Mouse (Mus musculus): ENCODE results near the gene Tubgcp6. TPM values are rescaled to one million over a fixed set of nuclear protein-coding genes. Genes with fewer than 3 reads are reported as not detected.

Gene Tubgcp6
- polyA plus RNA-seq, 1 experiment from 2014 or later, result 19.8 TPM

DNA sequence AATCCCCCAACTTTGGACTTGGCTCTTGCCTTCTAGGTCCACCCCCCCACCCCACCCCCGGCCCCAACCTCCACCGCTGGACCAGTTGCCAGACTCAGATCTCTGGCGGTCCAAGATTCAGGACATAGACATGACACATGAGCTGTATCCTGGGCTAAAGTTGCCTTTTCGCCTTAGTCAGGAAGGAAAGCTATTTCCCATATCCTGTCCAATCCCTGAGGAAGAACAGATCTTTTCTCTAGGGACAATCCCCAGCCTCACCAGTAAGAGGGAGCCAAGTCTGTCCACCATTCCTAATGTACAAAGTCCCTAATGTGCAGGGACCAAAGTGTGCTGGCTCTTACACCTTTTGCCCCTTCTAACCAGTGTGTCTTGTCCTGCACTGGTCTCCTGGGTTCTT, 19.0 kb upstream of the Tubgcp6 start:
- 49% methylated on average over 4 of the region's 4 CpGs for WGBS
- H3K4me2 ChIP-seq, result 0 out of 2 replicates have a peak overlapping the region, but pooled peaks have one; percentile 88

DNA sequence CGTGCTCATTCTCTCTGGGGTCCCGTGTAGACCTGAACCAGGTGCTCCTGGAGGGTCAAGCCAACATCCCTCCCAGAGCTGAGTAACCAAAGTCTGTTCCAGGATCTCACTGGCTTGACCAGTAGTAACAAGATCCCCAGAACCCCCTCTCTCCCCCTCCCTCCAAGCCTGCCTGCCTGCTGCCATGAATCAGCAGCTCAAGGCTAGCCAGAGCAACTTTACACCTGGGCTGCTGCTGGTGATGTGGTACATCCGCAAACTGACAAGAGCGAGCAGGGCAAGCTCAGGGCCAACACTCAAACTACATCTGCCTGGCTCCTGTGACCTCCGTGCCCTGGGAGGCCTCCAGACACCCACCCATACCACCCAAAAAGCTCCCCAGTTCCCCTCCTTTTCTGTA, 18.5 kb upstream of the Tubgcp6 start:
- H3K4me3 ChIP-seq (ENCODE audit: low read depth, low read length), result no peak overlapping the region
- DNase-seq (no peak), ATAC-seq (ENCODE audit: insufficient read depth) (no peak)
- peak overlapping the region; percentile 88; the same call in 1 of the 2 replicates for H3K4me2 ChIP-seq
- H3K9me3 ChIP-seq (ENCODE audit: low read depth, low read length), result no peaks in the 10 kb centered on the region
- WGBS, result 10% methylated on average over 5 of the region's 5 CpGs
- H3K27me3 ChIP-seq (ENCODE audit: insufficient read depth, low read length), result peaks cover 54% of the 10 kb centered on the region
- H3K27ac ChIP-seq (ENCODE audit: low read depth), result no peak overlapping the region
- no peak overlapping the region for H3K9ac ChIP-seq
- H3K36me3 ChIP-seq (ENCODE audit: insufficient read depth), result no peaks in the 10 kb centered on the region
- H3K4me1 ChIP-seq (ENCODE audit: insufficient read depth), result peaks cover 2% of the 10 kb centered on the region
- no peak for TF ChIP-seq CTCF (IDR thresholded peaks at IDR 0.05; ENCODE audit: low read depth)

More for the DNA sequence above, 19.0 kb upstream of the Tubgcp6 start:
- Histone ChIP-seq H3K4me1 (ENCODE audit: insufficient read depth) (peaks cover 2% of the 10 kb centered on the region), H3K9ac (no peak overlapping the region), H3K36me3 (ENCODE audit: insufficient read depth) (no peaks in the 10 kb centered on the region), H3K9me3 (ENCODE audit: low read depth, low read length) (no peaks in the 10 kb centered on the region), H3K27ac (ENCODE audit: low read depth) (no peak overlapping the region), H3K27me3 (ENCODE audit: insufficient read depth, low read length) (peaks cover 59% of the 10 kb centered on the region), H3K4me3 (ENCODE audit: low read depth, low read length) (no peak overlapping the region)
- DNase-seq (peak; percentile 24), ATAC-seq (ENCODE audit: insufficient read depth) (no peak)
- no peak for TF ChIP-seq CTCF (IDR thresholded peaks at IDR 0.05; ENCODE audit: low read depth)

- Histone ChIP-seq H3K4me1 (ENCODE audit: insufficient read depth) (0 out of 2 replicates have a peak, but pooled peaks cover 2% of the 10 kb centered on the region), H3K4me2 (peak within 1 kb of the TSS; percentile 88), H3K27me3 (ENCODE audit: insufficient read depth, low read length) (peaks cover 47% of the 10 kb centered on the region), H3K27ac (ENCODE audit: low read depth) (no peak within 1 kb of the TSS), H3K9ac (peak within 1 kb of the TSS; percentile 58), H3K4me3 (ENCODE audit: low read depth, low read length) (peak within 1 kb of the TSS; percentile 53), H3K36me3 (ENCODE audit: insufficient read depth) (no peaks in the 10 kb centered on the region), H3K9me3 (ENCODE audit: low read depth, low read length) (no peaks in the 10 kb centered on the region)
- DNase-seq (peak; percentile 49), ATAC-seq (ENCODE audit: insufficient read depth) (peak; percentile 67)
- no peak for TF ChIP-seq CTCF (IDR thresholded peaks at IDR 0.05; ENCODE audit: low read depth)
- 2% methylated on average over 21 of the region's 21 CpGs for WGBS
These were observed 17.8 kb upstream of the Tubgcp6 start, which contains the start of gene Mapk12 for GRCm38 (mm10) chr15:89140659-89141252. Gene Mapk12, minus strand, starts transcription at chr15:89140703.

GRCm38 (mm10) chr15:89140048-89140658, 17.2 kb upstream of the Tubgcp6 start:
- H3K27me3 ChIP-seq (ENCODE audit: insufficient read depth, low read length), result peaks cover 41% of the 10 kb centered on the region
- H3K27ac ChIP-seq (ENCODE audit: low read depth), result no peak overlapping the region
- TF ChIP-seq CTCF (IDR thresholded peaks at IDR 0.05; ENCODE audit: low read depth), result no peak
- ATAC-seq (ENCODE audit: insufficient read depth), result peak; percentile 45
- H3K4me1 ChIP-seq (ENCODE audit: insufficient read depth), result 0 out of 2 replicates have a peak, but pooled peaks cover 2% of the 10 kb centered on the region
- no peaks in the 10 kb centered on the region for H3K36me3 ChIP-seq (ENCODE audit: insufficient read depth)
- peak overlapping the region; percentile 88 for H3K4me2 ChIP-seq
- peak; percentile 65 for DNase-seq
- peak overlapping the region; percentile 53 for H3K4me3 ChIP-seq (ENCODE audit: low read depth, low read length)
- no peaks in the 10 kb centered on the region for H3K9me3 ChIP-seq (ENCODE audit: low read depth, low read length)
- WGBS, result under 1% methylated on average over 52 of the region's 53 CpGs
- H3K9ac ChIP-seq, result peak overlapping the region; percentile 58

- H3K4me1 ChIP-seq (ENCODE audit: insufficient read depth), result 0 out of 2 replicates have a peak, but pooled peaks cover 2% of the 10 kb centered on the region
- H3K27ac ChIP-seq (ENCODE audit: low read depth), result no peak overlapping the region
- H3K9ac ChIP-seq, result no peak overlapping the region
- H3K36me3 ChIP-seq (ENCODE audit: insufficient read depth), result no peaks in the 10 kb centered on the region
- DNase-seq, result no peak
- TF ChIP-seq CTCF (IDR thresholded peaks at IDR 0.05; ENCODE audit: low read depth), result no peak
- WGBS, result 87% methylated on average over 6 of the region's 6 CpGs
- ATAC-seq (ENCODE audit: insufficient read depth), result no peak
- H3K4me2 ChIP-seq, result no peak overlapping the region
- H3K9me3 ChIP-seq (ENCODE audit: low read depth, low read length), result no peaks in the 10 kb centered on the region
- peaks cover 37% of the 10 kb centered on the region for H3K27me3 ChIP-seq (ENCODE audit: insufficient read depth, low read length)
- no peak overlapping the region for H3K4me3 ChIP-seq (ENCODE audit: low read depth, low read length)
These were observed 15.6 kb upstream of the Tubgcp6 start for GRCm38 (mm10) chr15:89138531-89138930.

DNA sequence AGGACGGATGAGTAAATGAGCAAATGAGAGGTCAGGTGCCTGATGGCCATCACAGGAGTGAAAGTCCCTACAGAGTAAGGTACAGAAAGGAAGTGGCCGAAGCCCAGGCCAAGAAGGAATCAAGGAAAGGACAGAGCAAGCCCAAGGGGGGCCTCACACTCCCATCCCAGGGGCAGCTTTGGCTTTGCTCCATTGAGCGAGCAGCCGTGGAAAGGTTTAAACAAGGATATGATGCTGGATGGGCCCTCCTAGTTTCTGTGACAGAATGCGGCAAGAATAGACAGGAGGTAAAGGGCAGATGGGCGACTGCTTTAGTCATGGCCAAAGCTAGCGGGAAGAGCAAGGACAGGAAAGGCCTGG, 15.1 kb upstream of the Tubgcp6 start:
- Histone ChIP-seq H3K9ac (no peak overlapping the region), H3K4me2 (no peak overlapping the region), H3K27me3 (ENCODE audit: insufficient read depth, low read length) (peaks cover 37% of the 10 kb centered on the region), H3K36me3 (ENCODE audit: insufficient read depth) (no peaks in the 10 kb centered on the region), H3K4me3 (ENCODE audit: low read depth, low read length) (no peak overlapping the region), H3K4me1 (ENCODE audit: insufficient read depth) (0 out of 2 replicates have a peak, but pooled peaks cover 2% of the 10 kb centered on the region), H3K9me3 (ENCODE audit: low read depth, low read length) (no peaks in the 10 kb centered on the region), H3K27ac (ENCODE audit: low read depth) (no peak overlapping the region)
- no peak for TF ChIP-seq CTCF (IDR thresholded peaks at IDR 0.05; ENCODE audit: low read depth)
- WGBS, result 78% methylated on average over 7 of the region's 7 CpGs
- DNase-seq, result no peak
- no peak for ATAC-seq (ENCODE audit: insufficient read depth)

- ATAC-seq (ENCODE audit: insufficient read depth) (no peak), DNase-seq (no peak)
- Histone ChIP-seq H3K9ac (no peak overlapping the region), H3K27ac (ENCODE audit: low read depth) (no peak overlapping the region), H3K9me3 (ENCODE audit: low read depth, low read length) (no peaks in the 10 kb centered on the region), H3K27me3 (ENCODE audit: insufficient read depth, low read length) (peaks cover 37% of the 10 kb centered on the region), H3K4me2 (no peak overlapping the region), H3K4me1 (ENCODE audit: insufficient read depth) (0 out of 2 replicates have a peak, but pooled peaks cover 2% of the 10 kb centered on the region), H3K4me3 (ENCODE audit: low read depth, low read length) (no peak overlapping the region), H3K36me3 (ENCODE audit: insufficient read depth) (no peaks in the 10 kb centered on the region)
- TF ChIP-seq CTCF (IDR thresholded peaks at IDR 0.05; ENCODE audit: low read depth), result no peak
- WGBS, result 68% methylated on average over 11 of the region's 11 CpGs
These were observed 14.6 kb upstream of the Tubgcp6 start for GRCm38 (mm10) chr15:89137378-89138045.
